Mouse (Mus musculus): ENCODE data around the gene Nfix.
"Not testable (repeated sequence)": the region's sequence is repeated elsewhere in the genome, so short reads cannot be mapped to it uniquely, and the experiment has no call there.

Nfix gene

GRCm38 (mm10) chr8:84832759-84833742 is 32.9 kb upstream of the Nfix start:
- peak; percentile 30 for DNase-seq (ENCODE audit: low read depth, low spot score)

DNA sequence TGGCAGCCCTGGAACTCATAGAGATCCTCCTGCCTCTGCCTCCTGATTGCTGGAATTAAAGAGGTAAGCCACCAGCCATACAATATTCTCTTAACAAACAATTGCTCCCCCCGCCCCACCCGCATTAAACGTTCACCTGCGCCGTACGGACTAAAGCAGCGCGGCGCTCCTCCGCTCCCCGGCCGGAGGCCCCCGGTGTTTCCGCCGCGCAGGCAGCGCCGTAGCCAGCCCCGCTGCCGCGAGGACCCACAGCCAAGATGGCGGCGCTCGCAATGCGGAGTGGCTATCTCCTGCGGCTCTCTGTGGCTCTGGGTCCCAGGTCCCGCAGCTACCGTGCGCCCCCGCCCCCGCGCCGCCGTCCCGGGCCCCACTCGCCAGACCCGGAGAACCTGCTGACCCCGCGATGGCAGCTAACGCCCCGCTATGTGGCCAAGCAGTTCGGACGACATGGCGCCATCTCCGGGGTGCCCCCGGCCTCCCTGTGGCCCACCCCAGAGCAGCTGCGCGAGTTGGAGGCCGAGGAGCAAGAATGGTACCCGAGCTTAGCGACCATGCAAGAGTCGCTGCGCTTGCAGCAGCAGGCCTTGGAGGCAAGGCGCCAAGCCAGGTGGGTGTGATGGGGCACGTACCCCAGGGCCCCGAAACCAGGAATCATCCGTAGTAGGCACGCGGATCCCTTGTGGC is 32.0 kb upstream of the Nfix start:
- peak; percentile 76 for DNase-seq (ENCODE audit: low read depth, low spot score)

GRCm38 (mm10) chr8:84831490-84831889 is 31.3 kb upstream of the Nfix start, which contains the start of gene Gadd45gip1:
TSS of gene Gadd45gip1 (plus strand) at chr8:84831522.
- DNase-seq (ENCODE audit: low read depth, low spot score): peak; percentile 89

DNA sequence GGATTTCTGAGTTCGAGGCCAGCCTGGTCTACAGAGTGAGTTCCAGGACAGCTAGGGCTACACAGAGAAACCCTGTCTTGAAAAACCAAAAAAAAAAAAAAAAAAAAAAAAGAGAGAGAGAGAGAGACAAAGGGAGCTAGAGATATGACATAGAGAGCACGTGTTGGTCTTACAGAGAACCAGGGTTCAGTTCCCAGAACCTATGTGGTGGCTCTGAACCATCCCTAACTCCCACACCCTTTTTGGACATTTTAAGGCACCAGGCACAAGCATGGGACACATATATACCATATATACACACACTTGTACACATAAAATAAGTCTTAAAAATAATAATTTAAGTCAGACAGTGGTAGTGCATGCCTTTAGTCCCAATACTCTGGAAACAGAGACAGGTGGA is 26.4 kb upstream of the Nfix start:
- DNase-seq (ENCODE audit: low read depth, low spot score): not testable (repeated sequence)

- no peak for DNase-seq (ENCODE audit: low read depth, low spot score)
These were observed 25.5 kb upstream of the Nfix start for GRCm38 (mm10) chr8:84825636-84826035.

DNA sequence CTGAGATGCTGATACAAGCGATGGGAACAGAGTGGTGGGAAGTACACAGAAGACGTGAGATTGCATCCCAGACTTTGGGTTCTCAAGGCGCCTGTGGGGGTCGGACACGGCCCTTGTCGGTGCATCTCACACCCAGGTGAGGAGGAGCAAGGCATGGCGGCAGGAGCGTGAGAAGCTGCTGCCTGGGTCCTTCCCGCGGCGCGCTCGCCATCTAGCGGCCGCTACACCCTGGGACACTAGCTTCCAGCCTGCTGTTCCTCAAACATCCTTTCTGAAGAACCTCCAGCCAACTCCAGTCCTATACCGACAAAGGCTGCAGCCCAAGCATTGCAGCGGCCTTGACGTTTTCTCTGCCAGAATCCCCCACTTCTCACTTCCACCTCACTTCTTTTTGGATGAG is 23.5 kb upstream of the Nfix start:
- peak; percentile 85 for DNase-seq (ENCODE audit: low read depth, low spot score)

GRCm38 (mm10) chr8:84822723-84823122 is 22.6 kb upstream of the Nfix start, which contains the start of gene Dand5:
TSS of gene Dand5 (minus strand) at chr8:84822823.
- DNase-seq (ENCODE audit: low read depth, low spot score): no peak

GRCm38 (mm10) chr8:84816117-84816516 is 16.0 kb upstream of the Nfix start:
- no peak for DNase-seq (ENCODE audit: low read depth, low spot score)

DNA sequence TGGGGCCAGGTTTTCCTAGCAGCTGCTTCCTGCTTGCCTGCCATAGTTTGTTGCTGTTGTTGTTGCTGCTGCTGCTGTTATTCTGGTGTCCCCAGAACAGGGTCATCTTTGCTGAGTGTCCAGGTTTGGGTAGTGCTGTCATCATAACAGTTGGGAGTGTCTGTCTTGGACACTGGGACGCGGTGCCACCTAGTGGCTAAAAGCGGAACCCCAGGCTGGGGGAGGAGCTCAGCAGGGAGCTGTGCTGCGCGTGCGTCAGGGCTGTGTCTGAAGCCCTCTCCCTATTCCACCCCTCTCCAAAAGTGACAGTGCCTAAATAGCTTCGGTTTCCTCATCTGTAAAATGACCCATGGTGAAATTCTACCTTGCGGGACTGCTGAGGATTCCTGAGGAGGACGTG is 15.4 kb upstream of the Nfix start:
- peak; percentile 88 for DNase-seq (ENCODE audit: low read depth, low spot score)

DNA sequence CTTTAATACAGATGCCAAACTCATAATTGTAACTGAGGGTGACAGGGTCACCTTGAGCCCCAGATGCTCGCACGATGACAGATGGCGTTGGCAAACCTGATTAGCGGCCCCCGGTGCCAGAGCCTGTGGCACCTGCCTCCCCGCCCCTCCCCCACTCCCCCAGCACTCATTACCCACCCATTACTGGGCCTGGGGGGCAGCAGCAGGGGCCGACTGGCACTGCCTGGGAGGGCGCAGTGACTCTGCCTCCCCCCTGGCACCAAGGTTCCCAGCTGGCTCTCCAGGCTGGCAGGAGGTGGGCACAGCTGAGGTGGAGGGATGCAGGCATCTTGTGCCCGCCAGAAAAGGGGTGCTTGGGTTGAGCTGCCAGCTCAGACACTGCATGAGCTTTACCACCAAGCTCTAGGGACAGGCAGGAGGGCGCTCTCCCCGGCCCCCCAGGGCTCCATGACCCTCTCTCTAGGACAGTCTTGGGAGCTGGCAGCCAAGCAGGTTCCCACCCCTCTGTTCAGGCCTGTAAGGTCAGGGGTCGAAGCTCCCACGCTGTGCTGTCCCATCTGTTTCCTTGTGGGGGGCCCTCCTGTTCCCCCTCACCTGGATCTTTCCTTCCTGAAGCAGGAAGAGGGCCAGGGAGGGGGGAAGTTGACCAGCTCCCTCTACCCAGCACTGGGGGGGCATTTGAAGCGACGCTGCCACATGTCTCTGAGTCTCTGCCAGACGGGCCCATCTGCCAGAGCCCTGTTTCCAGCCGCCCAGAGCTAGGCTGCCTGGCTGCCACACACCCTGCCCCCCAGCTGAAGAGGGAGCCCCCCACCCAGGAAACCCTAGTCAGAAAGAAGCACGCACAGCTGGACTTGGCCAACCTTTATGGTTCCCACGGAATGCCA is 14.7 kb upstream of the Nfix start:
- no peak for DNase-seq (ENCODE audit: low read depth, low spot score)

GRCm38 (mm10) chr8:84814240-84814554 is 14.1 kb upstream of the Nfix start:
- DNase-seq (ENCODE audit: low read depth, low spot score): no peak

DNA sequence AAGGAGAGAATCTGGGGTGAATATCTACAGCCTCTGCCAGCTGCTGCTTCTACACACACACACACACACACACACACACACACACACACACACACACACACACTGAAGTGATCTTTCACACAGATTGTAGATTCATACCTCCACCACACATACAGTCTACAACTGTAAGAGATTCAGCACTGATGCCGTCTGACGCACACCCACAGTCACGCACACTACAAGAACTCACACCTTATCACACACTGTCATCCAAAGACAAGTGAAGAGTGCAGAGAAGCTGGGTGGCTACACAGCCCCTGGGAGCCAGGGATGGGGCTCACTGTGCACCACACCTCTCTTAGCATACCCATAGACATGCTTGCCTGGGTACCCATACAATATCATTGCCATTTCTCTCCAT is 13.7 kb upstream of the Nfix start:
- no peak for DNase-seq (ENCODE audit: low read depth, low spot score)

DNA sequence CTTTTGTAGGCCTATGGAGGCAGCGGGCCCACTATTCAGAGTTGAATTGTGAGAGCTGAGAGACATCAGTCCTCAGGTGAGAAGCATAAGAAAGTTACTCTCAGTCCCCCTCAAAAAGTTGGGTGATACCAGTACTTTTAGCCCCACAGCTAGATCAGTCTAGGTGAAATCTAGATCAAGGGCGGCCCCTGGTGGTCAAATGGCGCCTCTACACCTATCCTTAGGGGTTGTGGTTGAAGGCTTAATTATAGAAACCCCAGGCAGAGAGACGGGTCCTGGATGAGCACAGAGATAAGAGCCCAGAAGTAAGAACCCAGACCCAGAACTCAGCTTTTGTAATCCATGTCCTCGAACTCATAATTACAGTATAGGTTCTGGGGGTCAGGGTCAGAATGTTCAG is 12.9 kb upstream of the Nfix start:
- peak; percentile 74 for DNase-seq (ENCODE audit: low read depth, low spot score)

- no peak for DNase-seq (ENCODE audit: low read depth, low spot score)
These were observed 11.2 kb upstream of the Nfix start for GRCm38 (mm10) chr8:84811303-84811702.

DNA sequence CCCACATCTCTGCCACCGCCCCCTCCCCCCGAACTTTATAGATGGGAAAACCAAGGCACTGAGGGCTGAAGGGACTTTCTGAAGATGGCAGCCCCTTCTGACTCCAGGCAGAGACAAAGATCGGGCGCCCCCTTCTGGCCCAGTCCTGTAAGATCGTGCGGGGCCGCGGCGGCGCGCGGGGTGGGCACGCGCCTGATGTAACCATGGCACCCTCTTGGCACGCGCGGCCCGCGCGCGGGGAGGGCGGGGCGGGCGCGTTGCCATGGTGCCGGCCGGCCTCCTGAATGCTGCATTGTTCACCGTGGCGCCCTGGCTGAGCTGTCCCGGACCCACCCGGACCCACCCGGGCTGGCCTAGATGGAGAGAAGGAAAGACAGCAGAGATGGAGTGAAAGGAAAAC is 10.8 kb upstream of the Nfix start:
- peak; percentile 80 for DNase-seq (ENCODE audit: low read depth, low spot score)

DNA sequence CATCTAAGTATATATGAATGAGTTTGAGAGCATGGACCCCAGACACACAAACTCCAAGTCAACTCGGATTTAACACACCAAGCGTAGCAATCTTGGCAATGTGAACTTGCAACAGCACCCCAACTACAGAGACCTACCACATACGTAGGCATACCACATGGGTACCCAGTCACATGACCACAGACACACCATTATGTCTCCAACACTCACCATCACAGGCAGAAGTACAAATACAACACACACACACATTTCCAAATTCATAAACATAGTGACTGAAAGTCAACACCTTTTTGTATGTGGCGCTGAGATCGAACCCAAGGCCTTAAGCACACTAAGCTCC is 9.8 kb upstream of the Nfix start:
- DNase-seq (ENCODE audit: low read depth, low spot score): no peak

- no peak for DNase-seq (ENCODE audit: low read depth, low spot score)
These were observed 9.2 kb upstream of the Nfix start for GRCm38 (mm10) chr8:84809109-84809940.

DNA sequence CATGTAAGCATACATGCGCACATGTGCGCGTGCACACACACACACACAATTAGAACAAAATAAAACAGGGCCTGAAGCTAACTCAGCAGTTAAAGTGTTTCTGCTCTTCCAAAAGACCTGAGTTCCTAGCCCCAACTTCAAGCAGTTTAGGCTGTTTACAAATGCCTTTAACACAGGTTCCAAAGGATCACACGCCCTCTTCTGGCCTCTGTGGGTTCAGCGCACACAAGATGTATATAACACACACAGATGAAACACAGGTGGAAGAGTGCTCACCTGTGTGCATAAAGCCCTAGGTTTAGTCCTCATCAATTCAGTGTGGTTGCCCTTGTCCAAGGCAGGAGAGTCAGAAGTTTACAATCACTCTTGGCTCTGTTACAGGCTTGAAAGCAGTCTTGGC is 5.9 kb upstream of the Nfix start:
- DNase-seq (ENCODE audit: low read depth, low spot score): peak; percentile 63

GRCm38 (mm10) chr8:84799136-84799931 is 810 bp downstream of the Nfix start:
- DNase-seq (ENCODE audit: low read depth, low spot score): peak; percentile 69

GRCm38 (mm10) chr8:84798446-84799135 is 1.6 kb downstream of the Nfix start:
- DNase-seq (ENCODE audit: low read depth, low spot score): no peak
